Mouse (Mus musculus): Measurements from ENCODE around the gene 0610030E20Rik. TPM values are rescaled to one million over a fixed set of nuclear protein-coding genes. Genes with fewer than 3 reads are reported as not detected.
A peak's percentile ranks its signal among the peaks of the same experiment; 100 is the strongest.

0610030E20Rik gene
- polyA plus RNA-seq, 1 experiment: 21.8 TPM

GRCm38 (mm10) chr6:72354025-72354424 lies 6.9 kb downstream of the 0610030E20Rik start:
- no peaks in the 10 kb centered on the region for H3K4me1 ChIP-seq (ENCODE audit: control insufficient read depth, insufficient read depth, low read length)

DNA sequence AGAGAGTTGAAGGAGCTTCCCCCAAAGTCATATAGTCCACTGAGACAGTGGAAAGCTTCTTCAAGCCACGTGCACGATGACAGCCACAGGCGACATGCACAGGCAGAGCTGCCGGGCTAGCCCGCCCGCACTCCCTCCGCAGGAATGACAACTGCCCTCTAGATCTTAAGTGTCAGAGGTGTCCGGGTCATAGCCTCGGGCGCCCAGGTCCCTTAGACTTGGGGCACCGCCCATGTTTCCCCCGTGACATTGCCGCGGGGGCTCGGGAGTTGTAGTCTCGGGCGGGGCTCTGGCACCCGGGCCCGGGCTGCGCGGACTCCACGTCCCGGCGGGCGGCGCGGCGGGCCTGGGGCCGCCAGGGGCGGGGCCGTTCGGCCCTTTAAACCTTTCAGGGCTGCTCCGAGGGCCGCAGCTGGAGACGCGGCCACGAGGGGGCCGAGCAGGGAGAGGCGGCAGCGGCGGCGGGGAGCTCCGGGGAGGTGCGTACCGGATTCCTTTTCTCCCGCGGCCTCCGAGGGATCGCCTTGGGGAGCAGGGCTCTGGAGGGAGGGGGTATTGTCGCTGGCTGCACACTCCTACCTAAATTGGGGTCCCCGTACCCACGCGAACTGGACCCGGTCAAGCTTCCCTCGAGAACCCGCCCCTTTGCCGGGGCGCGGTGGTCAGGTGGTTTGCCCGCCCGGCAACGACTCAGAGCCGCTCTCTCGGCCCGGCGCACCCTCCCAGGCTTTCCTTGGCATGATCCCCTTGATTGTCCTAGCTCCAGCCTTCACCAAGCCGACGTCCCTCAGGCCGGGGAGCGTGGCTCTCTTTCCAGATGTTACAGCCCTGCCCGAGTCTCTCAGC lies 8.2 kb downstream of the 0610030E20Rik start, which contains the start of gene Tmem150a:
Gene Tmem150a (plus strand): TSS at position 382 of the 846 bp plus-strand sequence.
- peak within 1 kb of the TSS; percentile 38; the same call in 1 of the 2 replicates for H3K27ac ChIP-seq (ENCODE audit: control insufficient read depth, insufficient read depth, low read depth, low read length, poor library complexity)
- WGBS: 1% methylated on average over 71 of the region's 71 CpGs

More at GRCm38 (mm10) chr6:72354025-72354424, 6.9 kb downstream of the 0610030E20Rik start:
- Histone ChIP-seq H3K27ac (ENCODE audit: control insufficient read depth, insufficient read depth, low read depth, low read length, poor library complexity) (no peak overlapping the region), H3K4me3 (replicated peaks; ENCODE audit: control insufficient read depth, low read depth, low read length) (no peak overlapping the region)
- TF ChIP-seq POLR2A (IDR thresholded peaks at IDR 0.05; ENCODE audit: borderline replicate concordance, control insufficient read depth, low read depth, low read length): no peak
- TF ChIP-seq CTCF (IDR thresholded peaks at IDR 0.05; ENCODE audit: control insufficient read depth, insufficient read depth, low read length): no peak
- 81% methylated on average over 1 of the region's 1 CpGs for WGBS

DNA sequence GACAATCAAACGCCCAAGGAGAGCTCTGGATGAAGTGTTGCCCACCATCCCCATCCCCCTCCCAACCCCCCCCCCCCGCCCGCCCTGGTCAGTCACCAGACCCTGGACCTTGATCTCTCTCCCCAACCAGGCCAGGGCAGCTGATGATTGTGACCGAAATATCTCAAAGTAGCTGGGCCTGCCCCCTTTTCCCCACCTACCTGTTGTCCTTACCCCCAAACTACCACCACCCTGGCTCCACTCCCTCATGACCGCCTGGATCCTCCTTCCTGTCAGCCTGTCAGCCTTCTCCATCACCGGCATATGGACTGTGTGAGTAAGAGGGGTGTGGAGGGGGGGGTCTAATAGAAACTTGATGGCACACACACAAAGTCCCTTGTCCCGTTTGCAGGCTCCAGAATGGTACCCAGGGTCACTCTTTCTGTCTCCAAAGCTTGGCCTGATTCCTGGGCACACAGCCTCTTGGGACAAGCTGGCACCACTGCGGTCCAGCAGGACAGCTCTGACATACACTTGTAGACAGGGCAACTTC lies 8.9 kb downstream of the 0610030E20Rik start:
- Histone ChIP-seq H3K4me3 (replicated peaks; ENCODE audit: control insufficient read depth, low read depth, low read length) (no peak overlapping the region), H3K27ac (ENCODE audit: control insufficient read depth, insufficient read depth, low read depth, low read length, poor library complexity) (no peak overlapping the region), H3K4me1 (ENCODE audit: control insufficient read depth, insufficient read depth, low read length) (no peaks in the 10 kb centered on the region)
- TF ChIP-seq POLR2A (IDR thresholded peaks at IDR 0.05; ENCODE audit: borderline replicate concordance, control insufficient read depth, low read depth, low read length): no peak
- no peak for TF ChIP-seq CTCF (IDR thresholded peaks at IDR 0.05; ENCODE audit: control insufficient read depth, insufficient read depth, low read length)
- 73% methylated on average over 8 of the region's 8 CpGs for WGBS

More for the DNA sequence above, 8.2 kb downstream of the 0610030E20Rik start, which contains the start of gene Tmem150a:
- TF ChIP-seq CTCF (IDR thresholded peaks at IDR 0.05; ENCODE audit: control insufficient read depth, insufficient read depth, low read length) (peak; percentile 16; the same call in 1 of the 2 replicates), POLR2A (IDR thresholded peaks at IDR 0.05; ENCODE audit: borderline replicate concordance, control insufficient read depth, low read depth, low read length) (no peak)
- H3K4me3 ChIP-seq (replicated peaks; ENCODE audit: control insufficient read depth, low read depth, low read length): peak within 1 kb of the TSS; percentile 56
- H3K4me1 ChIP-seq (ENCODE audit: control insufficient read depth, insufficient read depth, low read length): no peaks in the 10 kb centered on the region

- no peak for TF ChIP-seq CTCF (IDR thresholded peaks at IDR 0.05; ENCODE audit: control insufficient read depth, insufficient read depth, low read length)
- no peak for TF ChIP-seq POLR2A (IDR thresholded peaks at IDR 0.05; ENCODE audit: borderline replicate concordance, control insufficient read depth, low read depth, low read length)
- 73% methylated on average over 5 of the region's 5 CpGs for WGBS
- no peak overlapping the region for H3K27ac ChIP-seq (ENCODE audit: control insufficient read depth, insufficient read depth, low read depth, low read length, poor library complexity)
- H3K4me3 ChIP-seq (replicated peaks; ENCODE audit: control insufficient read depth, low read depth, low read length): no peak overlapping the region
- H3K4me1 ChIP-seq (ENCODE audit: control insufficient read depth, insufficient read depth, low read length): peaks cover 1% of the 10 kb centered on the region; the same call in 1 of the 2 replicates
These were observed 10.3 kb downstream of the 0610030E20Rik start for GRCm38 (mm10) chr6:72357164-72358079.

GRCm38 (mm10) chr6:72358086-72358764 lies 11.1 kb downstream of the 0610030E20Rik start:
- WGBS: 86% methylated on average over 10 of the region's 10 CpGs
- no peak for TF ChIP-seq POLR2A (IDR thresholded peaks at IDR 0.05; ENCODE audit: borderline replicate concordance, control insufficient read depth, low read depth, low read length)
- no peak for TF ChIP-seq CTCF (IDR thresholded peaks at IDR 0.05; ENCODE audit: control insufficient read depth, insufficient read depth, low read length)
- no peak overlapping the region for H3K27ac ChIP-seq (ENCODE audit: control insufficient read depth, insufficient read depth, low read depth, low read length, poor library complexity)
- H3K4me3 ChIP-seq (replicated peaks; ENCODE audit: control insufficient read depth, low read depth, low read length): no peak overlapping the region
- H3K4me1 ChIP-seq (ENCODE audit: control insufficient read depth, insufficient read depth, low read length): peaks cover 1% of the 10 kb centered on the region; the same call in 1 of the 2 replicates

- no peak for TF ChIP-seq POLR2A (IDR thresholded peaks at IDR 0.05; ENCODE audit: borderline replicate concordance, control insufficient read depth, low read depth, low read length)
- TF ChIP-seq CTCF (IDR thresholded peaks at IDR 0.05; ENCODE audit: control insufficient read depth, insufficient read depth, low read length): no peak
- H3K27ac ChIP-seq (ENCODE audit: control insufficient read depth, insufficient read depth, low read depth, low read length, poor library complexity): no peak overlapping the region
- H3K4me1 ChIP-seq (ENCODE audit: control insufficient read depth, insufficient read depth, low read length): peaks cover 1% of the 10 kb centered on the region; the same call in 1 of the 2 replicates
- no peak overlapping the region for H3K4me3 ChIP-seq (replicated peaks; ENCODE audit: control insufficient read depth, low read depth, low read length)
- WGBS: 73% methylated on average over 2 of the region's 2 CpGs
These were observed 12.2 kb downstream of the 0610030E20Rik start for GRCm38 (mm10) chr6:72359343-72359742.

GRCm38 (mm10) chr6:72359891-72360598 lies 12.9 kb downstream of the 0610030E20Rik start:
- TF ChIP-seq CTCF (IDR thresholded peaks at IDR 0.05; ENCODE audit: control insufficient read depth, insufficient read depth, low read length) (no peak), POLR2A (IDR thresholded peaks at IDR 0.05; ENCODE audit: borderline replicate concordance, control insufficient read depth, low read depth, low read length) (no peak)
- Histone ChIP-seq H3K27ac (ENCODE audit: control insufficient read depth, insufficient read depth, low read depth, low read length, poor library complexity) (no peak overlapping the region), H3K4me1 (ENCODE audit: control insufficient read depth, insufficient read depth, low read length) (peaks cover 1% of the 10 kb centered on the region; the same call in 1 of the 2 replicates), H3K4me3 (replicated peaks; ENCODE audit: control insufficient read depth, low read depth, low read length) (no peak overlapping the region)
- WGBS: 87% methylated on average over 11 of the region's 11 CpGs
